Mouse (Mus musculus) ovary, postnatal 36 days (tissue): ENCODE data around the gene Prmt9.

Source experiments
- DNase-seq: peaks from one replicate; pipeline ENCODE4 v3.0.0; 2022; ENCODE audit warnings: low spot score, mixed read lengths

Gene Prmt9

GRCm38 (mm10) chr8:77549121-77549706 is at the start of gene Prmt9:
Gene Prmt9 (plus strand): TSS chr8:77549397.
- peak; percentile 93 for DNase-seq

GRCm38 (mm10) chr8:77500264-77500663 is 48.9 kb upstream of the Prmt9 start:
- no peak for DNase-seq

DNA sequence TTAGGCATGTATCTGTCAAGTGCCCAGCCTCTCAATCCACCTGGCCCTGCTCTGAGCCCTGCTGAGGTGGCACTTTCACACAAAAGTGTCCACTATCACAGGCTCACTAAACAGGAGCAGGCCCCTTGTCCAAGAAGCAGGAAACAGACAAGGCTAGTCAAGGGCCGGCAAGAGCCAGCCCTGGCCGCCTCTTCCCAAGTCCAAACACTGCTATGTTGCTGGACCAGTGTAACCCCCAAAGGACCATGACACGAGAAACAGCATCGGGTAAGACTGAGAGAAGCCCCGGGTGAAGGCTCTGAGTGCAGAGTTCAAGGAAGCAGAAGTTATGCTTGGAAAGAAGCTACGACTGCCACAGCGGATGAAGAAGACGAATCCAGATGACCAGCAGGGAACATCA is 48.1 kb upstream of the Prmt9 start:
- no peak for DNase-seq

DNA sequence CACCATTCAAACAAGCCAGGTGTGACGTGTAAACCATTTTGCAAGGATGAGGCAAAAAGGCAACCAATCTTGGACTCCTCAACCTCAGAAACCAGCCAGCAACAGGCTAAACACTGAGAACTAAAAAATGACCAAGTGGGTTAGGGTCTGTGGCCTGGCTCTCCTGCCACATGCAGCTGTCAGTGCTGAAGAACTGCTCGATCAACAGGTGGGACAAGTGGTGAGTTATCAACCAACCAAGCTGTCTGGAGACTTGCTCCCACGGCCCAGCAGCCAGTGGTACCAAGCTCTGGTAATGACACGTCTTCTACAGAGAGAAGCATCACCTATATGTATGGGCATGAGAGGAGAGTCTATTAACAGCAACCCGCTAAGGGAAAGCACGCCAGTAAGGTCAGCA is 46.6 kb upstream of the Prmt9 start:
- DNase-seq = no peak

GRCm38 (mm10) chr8:77506539-77506938 is 42.7 kb upstream of the Prmt9 start:
- no peak for DNase-seq

GRCm38 (mm10) chr8:77507510-77508035 is 41.6 kb upstream of the Prmt9 start:
- DNase-seq = no peak

DNA sequence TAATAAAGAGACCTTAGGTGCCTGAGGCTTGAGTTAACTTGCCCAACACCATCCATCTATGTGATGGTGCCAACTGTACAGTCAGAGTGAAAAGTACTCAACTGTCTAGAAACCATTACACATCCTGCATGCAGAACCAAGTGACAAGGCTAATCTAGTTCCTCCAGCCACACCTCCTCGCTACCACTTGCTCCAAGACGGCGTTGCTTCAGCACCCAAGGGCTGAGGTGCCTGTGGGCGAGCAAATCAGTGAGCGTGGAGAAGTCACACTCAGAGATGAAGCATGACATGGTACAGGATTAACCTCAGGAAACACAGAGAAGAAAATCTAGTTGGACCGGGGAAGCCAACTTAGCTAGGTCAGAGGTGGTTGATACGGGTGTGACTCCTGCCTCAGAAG is 40.2 kb upstream of the Prmt9 start:
- no peak for DNase-seq

DNA sequence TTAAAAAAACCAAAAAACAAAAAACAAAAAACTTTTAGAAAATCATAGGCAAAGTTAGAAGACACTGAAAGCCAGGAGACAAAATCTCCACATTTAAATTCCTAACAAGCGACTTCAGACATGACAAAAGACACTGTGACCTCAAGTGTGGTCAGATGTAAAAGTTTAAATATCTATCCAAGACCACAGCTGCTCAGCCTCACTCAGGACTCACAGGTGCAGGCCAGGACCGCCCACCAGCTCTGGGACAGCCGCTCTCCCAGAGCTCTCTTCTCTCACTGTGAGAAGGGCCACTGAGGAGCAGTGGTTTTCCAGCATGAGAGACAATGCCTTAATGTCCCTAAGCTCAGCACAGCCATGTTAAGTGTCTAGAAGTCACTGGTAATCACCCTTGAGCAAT is 38.8 kb upstream of the Prmt9 start:
- DNase-seq = no peak

- no peak for DNase-seq
Measured at GRCm38 (mm10) chr8:77511750-77512493, 37.3 kb upstream of the Prmt9 start.

GRCm38 (mm10) chr8:77515201-77515600 is 34.0 kb upstream of the Prmt9 start:
- DNase-seq = no peak

DNA sequence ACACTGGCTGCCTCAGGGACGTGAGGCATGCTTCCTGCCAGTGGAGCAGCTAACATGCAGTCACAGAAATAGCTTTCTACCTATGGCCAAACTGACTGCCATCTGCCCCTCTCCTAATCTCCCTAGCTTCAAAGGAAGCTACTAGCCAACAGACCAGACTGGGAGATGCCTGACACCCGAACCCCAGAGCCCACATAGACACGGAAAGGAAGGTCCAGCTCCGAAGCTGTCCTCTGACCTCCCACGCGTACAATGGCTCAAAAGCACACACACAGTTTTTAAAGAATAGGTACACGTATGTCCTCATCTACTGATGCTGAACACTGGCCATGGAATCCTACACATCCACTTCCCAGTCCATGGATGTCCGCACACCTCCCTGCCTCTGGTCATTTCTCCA is 33.4 kb upstream of the Prmt9 start:
- no peak for DNase-seq

DNA sequence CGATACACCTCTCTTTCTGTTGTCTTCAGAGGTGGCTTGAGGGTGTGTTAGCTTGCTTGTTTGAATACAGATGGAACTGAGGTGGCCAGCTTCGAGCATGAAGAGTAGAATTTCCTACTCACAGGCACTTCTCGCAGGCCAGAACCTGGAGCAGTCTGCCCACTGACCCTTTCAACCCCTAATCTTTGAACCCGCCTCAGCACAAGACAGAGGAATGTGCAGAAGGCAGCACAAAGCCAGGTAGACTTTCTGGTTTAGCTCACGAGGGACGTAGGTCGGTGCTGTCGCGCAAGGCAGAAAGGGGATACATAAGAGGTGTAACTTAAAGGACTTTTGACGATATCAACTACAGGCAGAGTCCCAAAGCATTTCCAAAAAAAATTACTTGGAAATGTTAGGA is 32.4 kb upstream of the Prmt9 start:
- DNase-seq = peak; percentile 13

GRCm38 (mm10) chr8:77517301-77518200 is 31.6 kb upstream of the Prmt9 start, which contains the start of gene Arhgap10:
Gene Arhgap10 (minus strand): TSS chr8:77517953.
- DNase-seq = peak; percentile 90

DNA sequence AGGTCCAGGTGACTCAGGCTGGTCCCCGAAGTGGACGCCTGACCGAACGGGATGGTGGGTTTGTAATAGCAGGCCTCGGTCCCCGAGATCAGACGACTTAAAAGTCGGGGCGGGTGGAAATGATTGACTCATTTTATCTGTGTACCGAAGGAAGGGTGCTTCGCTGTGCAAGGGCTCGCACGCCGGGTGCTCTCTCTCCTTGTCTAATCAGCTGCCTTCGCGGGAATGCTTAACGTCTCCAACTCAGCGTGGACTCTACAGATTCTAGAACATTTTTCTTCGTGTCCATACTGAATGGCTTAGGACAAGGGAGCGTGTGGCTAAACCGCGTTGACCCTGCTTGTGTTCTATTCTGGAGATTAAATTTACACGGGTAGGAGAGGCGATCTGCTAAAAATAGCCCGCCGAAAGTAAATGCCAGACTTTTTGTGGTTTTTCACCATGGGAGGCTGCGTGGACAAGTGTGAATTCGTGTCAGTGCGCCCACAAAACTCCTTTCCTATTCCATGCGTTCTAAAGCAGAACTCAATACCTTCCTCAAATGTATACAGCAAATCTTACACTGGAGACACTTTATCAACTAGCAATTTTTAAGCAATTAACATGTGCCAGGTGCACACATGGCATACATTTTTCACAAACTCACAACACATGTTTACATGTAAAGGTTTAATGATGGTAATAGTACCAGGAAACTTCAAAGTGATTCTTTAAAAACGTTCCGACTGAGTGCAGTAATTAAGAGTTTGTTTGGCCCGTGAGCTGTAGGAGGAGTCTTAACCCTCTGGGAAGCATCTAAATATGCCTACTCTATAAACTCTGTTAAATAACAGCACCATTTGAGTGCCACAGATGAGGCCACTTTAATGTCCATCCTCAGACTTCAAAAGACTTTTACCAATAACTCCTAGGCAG is 30.7 kb upstream of the Prmt9 start:
- DNase-seq = no peak

DNA sequence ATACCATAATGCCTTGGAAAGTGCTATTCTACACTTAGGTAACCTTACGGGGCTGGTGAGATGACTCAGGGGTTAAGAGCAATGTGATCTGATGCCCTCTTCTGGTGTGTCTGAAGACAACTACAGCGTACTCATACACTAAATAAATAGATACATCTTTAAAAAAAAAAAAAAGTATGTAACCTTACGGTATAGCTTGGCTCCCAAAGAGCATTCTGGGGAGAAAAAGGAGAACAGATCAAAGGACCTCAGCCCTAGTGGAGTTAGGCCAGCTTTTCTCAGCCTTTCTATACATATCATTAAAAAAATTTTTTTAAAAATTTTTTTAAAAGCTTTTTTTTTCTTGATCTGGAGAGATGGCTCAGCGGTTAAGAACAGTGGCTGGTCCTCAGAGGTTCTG is 28.6 kb upstream of the Prmt9 start:
- no peak for DNase-seq

GRCm38 (mm10) chr8:77521028-77521785 is 28.0 kb upstream of the Prmt9 start:
- DNase-seq = no peak

- DNase-seq = no peak
Measured at GRCm38 (mm10) chr8:77522984-77523383, 26.2 kb upstream of the Prmt9 start.

DNA sequence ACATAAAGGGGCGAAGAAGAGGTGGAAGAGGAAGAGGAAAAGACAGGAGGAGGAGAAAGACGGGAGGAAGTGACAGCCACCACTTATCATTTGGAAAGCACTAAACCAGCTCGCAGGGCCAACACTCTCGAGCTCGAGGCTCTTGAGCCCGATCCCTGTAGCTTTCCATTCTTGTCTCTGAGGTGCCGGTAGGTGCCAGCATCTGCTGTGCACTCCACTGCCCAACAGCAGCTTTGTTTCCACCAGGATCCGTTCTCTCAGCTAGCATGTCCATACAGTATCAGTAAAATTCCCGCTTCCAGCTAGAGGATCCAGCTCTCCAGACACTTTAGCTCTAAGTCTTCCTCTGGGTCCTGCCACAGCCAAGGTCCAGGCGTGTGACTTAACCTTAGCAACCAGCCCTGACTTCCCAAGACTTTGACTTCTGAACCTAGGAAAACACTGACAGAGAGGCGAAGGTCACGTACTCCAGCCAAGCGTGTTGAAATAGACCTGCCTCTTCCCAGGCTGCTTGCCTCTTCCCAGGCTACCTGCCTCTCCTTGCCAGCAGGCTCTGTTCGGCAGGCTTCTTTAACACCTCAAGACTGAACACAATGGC is 25.1 kb upstream of the Prmt9 start:
- DNase-seq = no peak

DNA sequence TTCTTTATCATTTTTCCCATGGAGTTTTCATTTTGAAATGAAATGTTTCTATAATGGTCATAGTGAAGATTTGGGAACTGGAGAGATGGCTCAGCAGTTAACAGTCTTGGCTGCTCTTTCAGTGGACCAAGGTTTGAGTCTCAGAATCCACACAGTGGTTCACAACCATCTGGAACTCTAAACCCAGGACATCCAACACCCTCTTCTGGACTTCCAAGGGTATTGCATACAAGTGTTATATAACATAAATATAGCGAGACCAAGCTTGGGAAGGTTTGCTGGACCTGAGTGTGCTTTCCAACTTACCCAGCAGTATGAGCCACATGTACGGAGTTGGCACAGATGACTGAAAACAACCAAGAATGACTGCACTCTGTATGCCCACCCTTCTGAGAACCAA is 24.3 kb upstream of the Prmt9 start:
- DNase-seq = no peak

GRCm38 (mm10) chr8:77526130-77526529 is 23.1 kb upstream of the Prmt9 start:
- no peak for DNase-seq
